Mouse (Mus musculus): Measurements from ENCODE around the gene Tomm40l. TPM values are rescaled to one million over a fixed set of nuclear protein-coding genes. Genes with fewer than 3 reads are reported as not detected.

Gene Tomm40l
- polyA plus RNA-seq, 1 experiment from 2014 or later = 69.6 TPM

DNA sequence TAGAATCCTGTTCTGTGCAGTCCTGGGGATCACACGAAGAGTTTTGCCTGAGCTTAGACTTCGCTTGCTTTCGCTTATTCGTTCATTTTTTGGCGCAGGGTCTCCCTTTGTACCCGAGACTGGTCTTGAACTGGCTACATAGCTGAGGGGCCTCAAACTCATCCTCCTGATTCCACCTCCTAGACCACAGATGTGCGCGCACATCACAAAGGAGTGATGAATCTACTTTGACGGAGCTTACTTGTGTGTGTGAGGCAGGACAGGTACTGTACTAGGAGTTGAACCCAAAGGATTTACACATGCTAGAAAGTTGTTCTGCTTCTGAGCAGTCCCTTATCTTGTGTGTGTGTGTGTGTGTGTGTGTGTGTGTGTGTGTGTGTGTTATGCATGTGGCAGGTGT is 31.5 kb downstream of the Tomm40l start:
- 94% methylated on average over 9 of the region's 9 CpGs for WGBS
- Histone ChIP-seq H3K27me3 (replicated peaks; ENCODE audit: control insufficient read depth, insufficient read depth, low read length) (peaks cover 1% of the 10 kb centered on the region; the same call in 1 of the 2 replicates), H3K4me2 (ENCODE audit: low read length) (no peak overlapping the region), H3K27ac (ENCODE audit: low read depth, low read length) (no peak overlapping the region), H3K4me3 (ENCODE audit: low read length) (no peak overlapping the region), H3K9ac (ENCODE audit: low read depth, low read length) (no peak overlapping the region), H3K9me3 (ENCODE audit: control insufficient read depth, low read length) (no peaks in the 10 kb centered on the region), H3K36me3 (ENCODE audit: control insufficient read depth, insufficient read depth, low read length) (no peaks in the 10 kb centered on the region), H3K4me1 (ENCODE audit: control insufficient read depth, insufficient read depth, low read depth, low read length) (peaks cover 22% of the 10 kb centered on the region)
- ATAC-seq = no peak

DNA sequence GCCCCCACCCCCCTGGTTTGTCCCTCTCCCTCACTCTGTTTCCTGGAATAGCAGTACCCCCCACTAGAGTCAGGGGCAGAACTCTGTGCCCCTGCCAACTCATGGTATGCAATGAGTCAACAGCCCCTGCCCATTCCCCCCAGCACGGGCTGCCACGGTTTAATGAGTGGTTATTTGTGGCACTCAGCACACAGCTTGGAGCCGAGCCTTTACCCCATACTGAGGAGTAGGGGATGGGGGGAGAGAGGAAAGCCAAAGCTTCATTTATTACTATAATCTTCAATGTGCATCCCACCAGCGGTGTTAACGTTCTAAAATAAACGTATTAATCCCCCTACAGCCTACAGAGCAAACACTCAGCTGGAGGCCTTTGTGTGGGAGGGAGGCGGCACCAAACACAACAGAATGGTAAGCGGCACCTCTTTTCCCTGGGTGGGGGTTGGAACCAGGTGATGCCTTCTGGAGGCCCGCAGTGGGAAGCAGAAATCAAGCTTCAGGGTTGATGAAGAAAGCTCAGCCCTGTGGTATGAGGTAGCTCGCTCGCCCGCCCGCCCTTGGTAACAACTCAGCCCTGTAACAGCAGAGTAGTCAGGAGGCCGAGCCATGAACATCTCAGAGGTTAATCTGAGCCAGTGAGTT is 32.7 kb downstream of the Tomm40l start:
- no peak overlapping the region for H3K4me2 ChIP-seq (ENCODE audit: low read length)
- no peaks in the 10 kb centered on the region for H3K27me3 ChIP-seq (replicated peaks; ENCODE audit: control insufficient read depth, insufficient read depth, low read length)
- H3K36me3 ChIP-seq (ENCODE audit: control insufficient read depth, insufficient read depth, low read length) = no peaks in the 10 kb centered on the region
- H3K4me3 ChIP-seq (ENCODE audit: low read length) = no peak overlapping the region
- no peaks in the 10 kb centered on the region for H3K9me3 ChIP-seq (ENCODE audit: control insufficient read depth, low read length)
- no peak overlapping the region for H3K9ac ChIP-seq (ENCODE audit: low read depth, low read length)
- H3K4me1 ChIP-seq (ENCODE audit: control insufficient read depth, insufficient read depth, low read depth, low read length) = peaks cover 14% of the 10 kb centered on the region
- 31% methylated on average over 14 of the region's 14 CpGs for WGBS
- ATAC-seq = peak; percentile 46; the same call in 1 of the 2 replicates
- no peak overlapping the region for H3K27ac ChIP-seq (ENCODE audit: low read depth, low read length)

DNA sequence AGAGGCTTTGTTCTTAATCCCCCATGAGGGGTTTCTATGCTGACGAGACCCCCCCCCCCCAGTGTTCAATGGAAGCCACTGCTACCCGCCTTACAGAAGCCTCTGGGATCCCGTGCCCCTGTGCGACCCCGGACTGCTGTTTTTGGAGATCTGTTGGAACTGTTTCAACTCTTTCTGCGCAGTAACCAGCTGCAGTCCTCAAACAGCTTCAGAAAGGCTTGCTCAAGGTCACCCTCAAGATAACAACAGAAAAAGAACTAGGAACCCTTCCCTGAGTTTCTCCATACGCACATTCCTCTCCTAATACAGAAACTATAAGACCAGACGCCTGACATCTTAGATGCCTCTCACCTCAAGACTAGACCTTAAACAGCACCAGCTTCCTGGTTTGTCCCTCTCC is 33.3 kb downstream of the Tomm40l start:
- no peaks in the 10 kb centered on the region for H3K27me3 ChIP-seq (replicated peaks; ENCODE audit: control insufficient read depth, insufficient read depth, low read length)
- H3K4me2 ChIP-seq (ENCODE audit: low read length) = no peak overlapping the region
- H3K4me3 ChIP-seq (ENCODE audit: low read length) = no peak overlapping the region
- H3K9ac ChIP-seq (ENCODE audit: low read depth, low read length) = no peak overlapping the region
- H3K36me3 ChIP-seq (ENCODE audit: control insufficient read depth, insufficient read depth, low read length) = no peaks in the 10 kb centered on the region
- no peak for ATAC-seq
- H3K4me1 ChIP-seq (ENCODE audit: control insufficient read depth, insufficient read depth, low read depth, low read length) = peaks cover 14% of the 10 kb centered on the region
- 7% methylated on average over 8 of the region's 8 CpGs for WGBS
- H3K9me3 ChIP-seq (ENCODE audit: control insufficient read depth, low read length) = no peaks in the 10 kb centered on the region
- H3K27ac ChIP-seq (ENCODE audit: low read depth, low read length) = no peak overlapping the region

DNA sequence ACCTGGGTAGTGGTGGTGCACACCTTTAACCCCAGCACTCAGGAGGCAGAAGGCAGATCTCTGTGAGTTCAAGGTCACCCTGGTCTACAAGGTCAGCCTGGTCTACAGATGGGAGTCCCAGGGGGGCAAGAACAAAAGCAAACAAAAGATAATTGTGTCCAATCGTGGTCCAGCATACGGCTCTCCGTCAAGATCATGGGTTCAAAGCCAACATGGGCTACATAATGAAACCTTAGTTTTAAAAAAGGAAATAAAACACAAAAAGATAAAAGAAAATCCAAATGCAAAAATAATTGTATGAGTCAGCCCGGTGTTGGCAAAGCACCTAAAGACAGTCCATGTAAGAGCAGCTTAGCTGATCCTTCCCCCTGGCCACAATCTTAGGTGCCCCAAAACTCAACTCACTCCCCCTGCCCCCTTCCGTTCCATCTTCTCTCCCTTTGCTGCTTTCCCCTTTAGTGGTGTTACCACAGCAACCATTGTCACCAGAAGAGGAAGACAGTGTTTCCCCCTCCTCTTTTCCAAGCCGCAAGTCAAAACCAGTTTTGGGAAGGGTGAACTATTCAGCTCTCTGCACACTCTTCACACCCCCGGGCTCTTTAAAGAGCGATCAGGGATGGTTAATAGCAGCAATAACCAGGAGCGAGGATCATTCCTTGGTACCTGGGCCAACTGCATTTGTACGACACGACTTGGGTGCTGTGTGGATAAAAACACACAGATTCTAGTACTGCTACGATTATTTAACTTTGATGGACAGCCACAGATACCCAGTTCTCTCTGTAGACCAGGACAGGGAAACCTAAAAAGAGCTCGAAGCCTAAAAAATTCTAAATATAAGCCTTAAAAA is 34.2 kb downstream of the Tomm40l start:
- Histone ChIP-seq H3K9ac (ENCODE audit: low read depth, low read length) (no peak overlapping the region), H3K27me3 (replicated peaks; ENCODE audit: control insufficient read depth, insufficient read depth, low read length) (no peaks in the 10 kb centered on the region), H3K36me3 (ENCODE audit: control insufficient read depth, insufficient read depth, low read length) (no peaks in the 10 kb centered on the region), H3K9me3 (ENCODE audit: control insufficient read depth, low read length) (no peaks in the 10 kb centered on the region), H3K4me1 (ENCODE audit: control insufficient read depth, insufficient read depth, low read depth, low read length) (peaks cover 8% of the 10 kb centered on the region), H3K4me2 (ENCODE audit: low read length) (peak overlapping the region; percentile 8; the same call in 1 of the 2 replicates), H3K27ac (ENCODE audit: low read depth, low read length) (no peak overlapping the region), H3K4me3 (ENCODE audit: low read length) (no peak overlapping the region)
- ATAC-seq = peak; percentile 48; the same call in 1 of the 2 replicates
- 19% methylated on average over 13 of the region's 13 CpGs for WGBS

DNA sequence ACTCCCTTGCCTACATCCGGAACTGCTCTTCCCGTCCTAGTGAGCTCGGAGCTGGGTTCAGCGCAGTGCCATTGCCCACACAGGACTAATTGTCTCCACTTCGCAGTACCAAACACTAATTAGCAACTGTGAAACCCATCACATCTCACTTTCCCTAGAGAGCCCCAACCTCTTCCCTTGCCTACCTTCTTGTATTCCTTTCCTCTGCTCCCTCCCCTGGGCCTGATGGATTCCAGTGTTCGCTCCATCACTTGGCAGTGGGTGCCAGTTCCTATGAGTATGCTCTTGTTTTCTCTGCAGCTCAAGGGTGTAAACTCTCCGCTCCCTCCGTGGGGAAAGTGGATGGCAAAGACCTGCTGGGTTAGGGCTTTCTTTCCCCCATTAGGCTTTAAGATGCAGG is 36.7 kb downstream of the Tomm40l start:
- ATAC-seq = no peak; the same call in 1 of the 2 replicates
- no peak overlapping the region for H3K27ac ChIP-seq (ENCODE audit: low read depth, low read length)
- H3K9ac ChIP-seq (ENCODE audit: low read depth, low read length) = no peak overlapping the region
- peaks cover 4% of the 10 kb centered on the region for H3K4me1 ChIP-seq (ENCODE audit: control insufficient read depth, insufficient read depth, low read depth, low read length)
- no peaks in the 10 kb centered on the region for H3K27me3 ChIP-seq (replicated peaks; ENCODE audit: control insufficient read depth, insufficient read depth, low read length)
- H3K4me3 ChIP-seq (ENCODE audit: low read length) = no peak overlapping the region
- H3K36me3 ChIP-seq (ENCODE audit: control insufficient read depth, insufficient read depth, low read length) = no peaks in the 10 kb centered on the region
- WGBS = 60% methylated on average over 8 of the region's 8 CpGs
- H3K4me2 ChIP-seq (ENCODE audit: low read length) = no peak overlapping the region
- no peaks in the 10 kb centered on the region for H3K9me3 ChIP-seq (ENCODE audit: control insufficient read depth, low read length)

DNA sequence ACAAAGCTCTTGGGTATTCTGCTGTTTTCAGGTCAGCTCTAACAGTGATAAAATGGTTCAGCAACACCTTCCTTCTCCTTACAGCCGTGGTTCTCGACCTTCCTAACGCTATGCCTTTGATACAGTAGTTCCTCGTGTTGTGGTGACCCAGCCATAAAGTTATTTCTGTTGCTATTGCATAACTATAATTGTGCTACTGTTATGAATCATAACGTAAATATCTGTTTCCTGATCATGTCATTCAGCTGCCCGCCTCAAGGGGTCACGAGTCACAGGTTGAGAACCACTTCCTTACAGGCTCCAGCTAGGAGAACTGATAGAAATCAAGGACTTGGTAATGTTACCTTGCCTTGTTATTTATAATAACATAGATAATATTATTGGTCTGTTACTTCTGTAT is 38.0 kb downstream of the Tomm40l start:
- no peak overlapping the region for H3K4me3 ChIP-seq (ENCODE audit: low read length)
- no peak for ATAC-seq
- no peaks in the 10 kb centered on the region for H3K36me3 ChIP-seq (ENCODE audit: control insufficient read depth, insufficient read depth, low read length)
- H3K9ac ChIP-seq (ENCODE audit: low read depth, low read length) = no peak overlapping the region
- H3K27me3 ChIP-seq (replicated peaks; ENCODE audit: control insufficient read depth, insufficient read depth, low read length) = no peaks in the 10 kb centered on the region
- H3K4me2 ChIP-seq (ENCODE audit: low read length) = no peak overlapping the region
- no peaks in the 10 kb centered on the region for H3K9me3 ChIP-seq (ENCODE audit: control insufficient read depth, low read length)
- peaks cover 4% of the 10 kb centered on the region for H3K4me1 ChIP-seq (ENCODE audit: control insufficient read depth, insufficient read depth, low read depth, low read length)
- H3K27ac ChIP-seq (ENCODE audit: low read depth, low read length) = no peak overlapping the region
- WGBS = 87% methylated on average over 7 of the region's 7 CpGs

DNA sequence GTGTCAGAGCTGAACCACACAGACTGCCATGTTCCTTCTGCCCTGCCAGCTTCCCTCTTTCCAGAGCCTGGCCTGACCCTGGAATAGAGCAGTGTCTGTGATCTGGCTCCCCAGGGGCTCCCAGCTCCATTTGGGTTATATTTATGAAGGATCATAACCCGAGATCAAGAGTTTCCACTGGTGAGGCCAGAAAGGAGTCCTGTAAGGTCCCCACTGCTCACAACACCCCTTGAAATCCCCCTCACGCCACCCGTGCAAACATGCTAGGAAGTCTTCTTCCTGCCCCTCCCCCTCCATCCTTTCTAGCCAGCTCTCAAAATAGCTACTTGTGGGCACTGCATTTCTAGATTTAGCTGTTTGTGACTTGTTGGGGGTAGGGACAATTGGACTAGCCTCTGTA is 38.7 kb downstream of the Tomm40l start:
- Histone ChIP-seq H3K4me3 (ENCODE audit: low read length) (no peak overlapping the region), H3K27me3 (replicated peaks; ENCODE audit: control insufficient read depth, insufficient read depth, low read length) (no peaks in the 10 kb centered on the region), H3K27ac (ENCODE audit: low read depth, low read length) (no peak overlapping the region), H3K9ac (ENCODE audit: low read depth, low read length) (no peak overlapping the region), H3K4me2 (ENCODE audit: low read length) (no peak overlapping the region), H3K9me3 (ENCODE audit: control insufficient read depth, low read length) (no peaks in the 10 kb centered on the region), H3K36me3 (ENCODE audit: control insufficient read depth, insufficient read depth, low read length) (no peaks in the 10 kb centered on the region), H3K4me1 (ENCODE audit: control insufficient read depth, insufficient read depth, low read depth, low read length) (no peaks in the 10 kb centered on the region; the same call in 1 of the 2 replicates)
- 73% methylated on average over 3 of the region's 3 CpGs for WGBS
- no peak for ATAC-seq

DNA sequence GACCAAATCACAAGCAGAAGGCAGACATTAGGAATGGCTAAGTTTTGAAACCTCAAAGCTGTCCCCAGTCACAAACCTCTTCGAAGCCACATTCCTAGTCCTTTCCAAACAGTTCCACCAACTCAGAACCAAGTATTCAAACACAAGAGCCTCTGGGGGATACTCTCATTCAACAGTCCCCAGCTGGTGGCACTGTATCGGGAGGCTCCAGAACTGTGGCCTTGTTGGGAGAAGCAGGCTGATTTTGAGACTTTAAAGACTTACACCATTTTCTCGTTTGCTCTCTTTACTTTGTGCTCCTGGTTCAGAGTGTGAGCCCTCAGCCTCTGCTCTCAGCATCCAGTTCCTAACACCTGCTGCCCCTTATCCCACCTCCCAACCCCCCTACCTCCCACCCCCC is 39.3 kb downstream of the Tomm40l start:
- no peaks in the 10 kb centered on the region for H3K9me3 ChIP-seq (ENCODE audit: control insufficient read depth, low read length)
- no peaks in the 10 kb centered on the region for H3K36me3 ChIP-seq (ENCODE audit: control insufficient read depth, insufficient read depth, low read length)
- H3K4me1 ChIP-seq (ENCODE audit: control insufficient read depth, insufficient read depth, low read depth, low read length) = no peaks in the 10 kb centered on the region
- H3K4me2 ChIP-seq (ENCODE audit: low read length) = no peak overlapping the region
- H3K9ac ChIP-seq (ENCODE audit: low read depth, low read length) = no peak overlapping the region
- H3K27ac ChIP-seq (ENCODE audit: low read depth, low read length) = no peak overlapping the region
- ATAC-seq = no peak
- no peaks in the 10 kb centered on the region for H3K27me3 ChIP-seq (replicated peaks; ENCODE audit: control insufficient read depth, insufficient read depth, low read length)
- H3K4me3 ChIP-seq (ENCODE audit: low read length) = no peak overlapping the region
- WGBS = 87% methylated on average over 3 of the region's 3 CpGs

DNA sequence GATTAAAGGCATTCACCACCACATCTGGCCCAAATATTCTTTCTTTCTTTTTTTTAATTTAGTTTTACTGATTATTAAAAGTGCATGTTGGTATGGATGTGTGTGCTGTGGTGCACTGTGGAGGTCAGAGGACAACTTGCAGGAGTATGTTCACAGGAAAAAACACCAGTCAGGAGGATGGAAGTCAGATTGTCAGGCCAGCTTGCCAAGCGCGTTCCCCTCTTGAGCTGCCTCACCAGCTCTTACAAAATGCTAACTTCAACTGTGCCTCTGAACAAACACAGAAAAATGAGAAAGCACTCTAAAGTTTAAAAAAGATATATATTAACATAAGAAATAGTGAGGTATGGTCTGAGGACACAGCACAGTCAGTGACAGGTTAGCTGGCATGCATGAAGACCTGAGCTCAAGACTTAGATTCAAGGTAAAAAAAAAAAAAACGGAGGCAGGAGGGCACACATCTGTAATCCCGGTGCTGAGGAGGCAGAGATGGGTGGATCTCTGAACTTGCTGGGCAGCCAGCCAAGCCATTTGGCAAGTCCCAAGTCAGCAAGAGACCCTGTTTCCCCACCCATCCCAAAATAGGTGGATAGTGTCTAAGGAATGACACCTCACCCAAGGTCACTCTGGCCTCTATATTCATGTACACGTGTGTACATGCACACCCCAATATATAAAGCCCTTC is 42.7 kb downstream of the Tomm40l start:
- Histone ChIP-seq H3K36me3 (ENCODE audit: control insufficient read depth, insufficient read depth, low read length) (no peaks in the 10 kb centered on the region), H3K9me3 (ENCODE audit: control insufficient read depth, low read length) (no peaks in the 10 kb centered on the region), H3K27ac (ENCODE audit: low read depth, low read length) (no peak overlapping the region), H3K9ac (ENCODE audit: low read depth, low read length) (no peak overlapping the region), H3K4me3 (ENCODE audit: low read length) (no peak overlapping the region), H3K27me3 (replicated peaks; ENCODE audit: control insufficient read depth, insufficient read depth, low read length) (no peaks in the 10 kb centered on the region), H3K4me1 (ENCODE audit: control insufficient read depth, insufficient read depth, low read depth, low read length) (no peaks in the 10 kb centered on the region), H3K4me2 (ENCODE audit: low read length) (no peak overlapping the region)
- WGBS = 81% methylated on average over 5 of the region's 5 CpGs
- ATAC-seq = no peak

Measured in hindbrain, embryonic 16.5 days (tissue).